ENCODE assay signal across 8 mouse cellular contexts in the genomic region with DNA sequence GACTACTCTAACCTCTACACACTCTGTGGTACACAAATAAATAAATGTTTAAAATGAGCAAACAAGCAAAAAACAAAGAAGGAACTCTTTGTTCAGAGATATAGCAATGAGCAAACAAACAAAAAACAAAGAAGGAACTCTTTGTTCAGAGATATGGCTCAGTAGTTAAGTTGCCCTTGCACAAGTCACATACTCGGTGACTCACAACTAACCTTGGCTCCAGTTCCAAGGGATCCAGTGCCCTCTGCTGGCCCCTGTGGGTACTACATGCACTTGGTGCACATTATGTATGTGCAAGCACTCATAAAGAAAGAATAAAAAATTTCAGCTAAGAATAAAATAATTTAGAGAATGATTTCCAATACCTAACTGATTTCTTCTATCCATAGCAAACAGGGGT. TPM values are rescaled to one million over a fixed set of nuclear protein-coding genes. Genes with fewer than 3 reads are reported as not detected.
DNase-seq lines count a peak whose midpoint lies in the region; TF ChIP-seq lines count a peak whose summit lies in the region.
"Had no signal": no experiment of that assay in that cellular context is flagged by ENCODE, and none has a peak within 500 bp of the region (broad histone marks: within the 10 kb centered on the region; RNA-seq: fewer than 3 reads in every experiment).

No protein-coding gene starts in this region.

- DNase-seq in ES-E14 (ENCODE audit: low read depth, low spot score), result peak; percentile 62
- peak; percentile 4 for DNase-seq in cerebellum, adult 9-10 months
- DNase-seq in gastrocnemius, postnatal 4 days (ENCODE audit: low spot score in 2 of 2), result peak; percentile 53 to 54
- peak; percentile 15 to 68 for DNase-seq in layer of hippocampus, adult 2 months (ENCODE audit: low spot score in 2 of 2)
- DNase-seq in lung, postnatal 25 days (ENCODE audit: low spot score), result peak; percentile 80
- peak; percentile 43 to 70 for DNase-seq in spleen, postnatal 14 days (ENCODE audit: low spot score in 2 of 2)
- DNase-seq: liver, embryonic 13.5 days had no signal

- in situ Hi-C loops in ES-E14 (cut with MboI; ENCODE audit: low sequenced_read_pairs in 2 of 2, unreplicated experiment in 2 of 2), result loop anchor here in 1 of 2 experiments (10.0 kb wide), 1 partner anchor 278 kb away; no protein-coding TSS in a partner anchor

- H3K9me3 ChIP-seq in ES-E14 (ENCODE audit: control insufficient read depth, insufficient read depth, low read depth, low read length), result no peaks in the 10 kb centered on the region
- H3K9me3 ChIP-seq: liver, embryonic 13.5 days had no signal

- no peak overlapping the region for H3ac ChIP-seq in C2C12 (ENCODE audit: control insufficient read depth, insufficient read length, low read depth)

- H3K27me3 ChIP-seq in C2C12 (ENCODE audit: control insufficient read depth, insufficient read depth, insufficient read length), result peaks cover 12% of the 10 kb centered on the region
- H3K27me3 ChIP-seq: liver, embryonic 13.5 days had no signal

- H3K27ac ChIP-seq in ES-E14 (ENCODE audit: insufficient read depth, low read depth, low read length, poor library complexity, severe bottlenecking), result no peak overlapping the region
- no peak overlapping the region for H3K27ac ChIP-seq in layer of hippocampus, adult 2 months
- H3K27ac ChIP-seq: liver, embryonic 13.5 days had no signal

- H3K4me1 ChIP-seq in ES-E14 (ENCODE audit: control insufficient read depth in 2 of 2, insufficient read depth in 2 of 2, low read length in 2 of 2, poor library complexity in 1 of 2), result no peaks in the 10 kb centered on the region

- H3K79me3 ChIP-seq in C2C12 (ENCODE audit: low read depth), result no peaks in the 10 kb centered on the region

- no peak overlapping the region for H3K4me3 ChIP-seq in C2C12 (ENCODE audit: insufficient read depth, poor library complexity, severe bottlenecking)
- no peak overlapping the region for H3K4me3 ChIP-seq in ES-E14 (ENCODE audit: insufficient read depth in 1 of 2, low read depth in 1 of 2, low read length in 2 of 2, poor library complexity in 1 of 2, severe bottlenecking in 1 of 2)
- no peak overlapping the region for H3K4me3 ChIP-seq in layer of hippocampus, adult 2 months
- H3K4me3 ChIP-seq: liver, embryonic 13.5 days had no signal

- TF ChIP-seq CTCF in C2C12 (IDR thresholded peaks at IDR 0.05; ENCODE audit: control insufficient read depth, insufficient read depth, insufficient read length), result no peak
- peak; percentile 87 for TF ChIP-seq CTCF in layer of hippocampus, adult 2 months (conservative IDR thresholded peaks at IDR 0.05)

- no peaks in the 10 kb centered on the region for H3K79me2 ChIP-seq in C2C12 (ENCODE audit: control insufficient read depth, insufficient read depth)

- H3K36me3 ChIP-seq in C2C12 (ENCODE audit: control insufficient read depth, insufficient read depth), result no peaks in the 10 kb centered on the region
- no peaks in the 10 kb centered on the region for H3K36me3 ChIP-seq in ES-E14 (ENCODE audit: control insufficient read depth, insufficient read depth, low read length, poor library complexity, severe bottlenecking)
- H3K36me3 ChIP-seq: liver, embryonic 13.5 days had no signal

- no peak overlapping the region for H3K9ac ChIP-seq in ES-E14 (ENCODE audit: insufficient read depth, low read depth, low read length, poor library complexity, severe bottlenecking)
- H3K9ac ChIP-seq: liver, embryonic 13.5 days had no signal

TF ChIP-seq in C2C12, 6 proteins besides CTCF, POLR2A, EP300 and RAD21:
- TF ChIP-seq USF1 (IDR thresholded peaks at IDR 0.05; ENCODE audit: low read depth) (no peak), CEBPB (IDR thresholded peaks at IDR 0.05; ENCODE audit: low read depth) (peak; percentile 60), FOSL1 (IDR thresholded peaks at IDR 0.05; ENCODE audit: insufficient read depth, low read length, poor library complexity, severe bottlenecking) (no peak)
TF ChIP-seq in C2C12: peak in this region for 1.

TF ChIP-seq in ES-E14, 5 proteins besides CTCF, POLR2A, EP300 and RAD21:
- TF ChIP-seq ZC3H11A (IDR thresholded peaks at IDR 0.05; ENCODE audit: borderline replicate concordance, low read depth, low read length), result peak; percentile 54; the same call in 1 of the 2 replicates
- TF ChIP-seq HCFC1 (IDR thresholded peaks at IDR 0.05; ENCODE audit: borderline replicate concordance, insufficient read depth, low read length), result no peak

RNA-seq across cellular contexts. Expression of gene Tmprss2, which starts 17.9 kb away (rescaled TPM):
- not detected for polyA plus RNA-seq in C2C12 (2012; fragmentation: generic; extraction: Trizol)
- total RNA-seq in ES-E14 (2012; rRNA removed), result 1.4 and 1.7 TPM in 2 replicates
- under 1 TPM in 1 of 2 experiments, not detected in 1; 0.47 TPM for total RNA-seq in gastrocnemius, postnatal 4 days (2021)
- not detected for total RNA-seq in layer of hippocampus, adult 2 months (2021)

Comparison
In these comparisons a context has a peak if more than half of its experiments do, and no peak if none do; other contexts are left out.
1. DNase-seq: peak in every context shown above with its lines; median percentile 80 in lung, postnatal 25 days; 62 in ES-E14; 56 in spleen, postnatal 14 days; 54 in gastrocnemius, postnatal 4 days; 42 in layer of hippocampus, adult 2 months; 4 in cerebellum, adult 9-10 months.